Mouse (Mus musculus): Measurements from ENCODE around the gene Nt5c2. TPM values are rescaled to one million over a fixed set of nuclear protein-coding genes. Genes with fewer than 3 reads are reported as not detected.

Gene Nt5c2
- total RNA-seq, 2 experiments from 2014 or later: 107 to 127 TPM

DNA sequence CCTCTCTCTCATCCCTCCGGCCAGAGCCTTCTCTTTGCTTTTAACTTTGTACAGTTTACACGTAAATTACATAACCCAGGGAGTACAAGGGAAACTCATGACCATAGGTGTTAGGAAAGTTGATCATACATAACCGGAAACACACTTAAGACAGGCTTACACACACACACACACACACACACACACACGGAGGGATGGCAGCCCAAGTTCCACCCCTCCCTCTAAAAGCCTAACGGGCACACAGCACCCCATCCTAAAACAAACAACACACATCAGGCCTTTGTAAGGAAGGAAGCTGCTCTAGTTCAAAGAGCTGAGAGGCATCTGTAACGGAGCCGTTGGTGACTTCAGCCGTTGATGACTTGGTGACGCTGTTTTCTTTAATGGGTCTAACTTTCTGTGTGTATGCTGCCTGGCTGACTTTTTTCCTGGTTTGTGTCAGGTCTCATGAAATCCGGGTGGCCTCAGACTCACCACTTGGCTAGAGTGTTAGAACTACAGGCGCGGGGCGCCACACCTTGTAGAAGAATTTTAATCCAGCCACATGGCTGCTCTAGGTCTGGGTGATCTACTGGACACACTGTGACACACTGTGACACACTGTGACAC lies 44.7 kb downstream of the Nt5c2 start:
- intact Hi-C loops (cut with DNase I): no loop called here
- DNase-seq: peak in 1 of 2 experiments; percentile 46

DNA sequence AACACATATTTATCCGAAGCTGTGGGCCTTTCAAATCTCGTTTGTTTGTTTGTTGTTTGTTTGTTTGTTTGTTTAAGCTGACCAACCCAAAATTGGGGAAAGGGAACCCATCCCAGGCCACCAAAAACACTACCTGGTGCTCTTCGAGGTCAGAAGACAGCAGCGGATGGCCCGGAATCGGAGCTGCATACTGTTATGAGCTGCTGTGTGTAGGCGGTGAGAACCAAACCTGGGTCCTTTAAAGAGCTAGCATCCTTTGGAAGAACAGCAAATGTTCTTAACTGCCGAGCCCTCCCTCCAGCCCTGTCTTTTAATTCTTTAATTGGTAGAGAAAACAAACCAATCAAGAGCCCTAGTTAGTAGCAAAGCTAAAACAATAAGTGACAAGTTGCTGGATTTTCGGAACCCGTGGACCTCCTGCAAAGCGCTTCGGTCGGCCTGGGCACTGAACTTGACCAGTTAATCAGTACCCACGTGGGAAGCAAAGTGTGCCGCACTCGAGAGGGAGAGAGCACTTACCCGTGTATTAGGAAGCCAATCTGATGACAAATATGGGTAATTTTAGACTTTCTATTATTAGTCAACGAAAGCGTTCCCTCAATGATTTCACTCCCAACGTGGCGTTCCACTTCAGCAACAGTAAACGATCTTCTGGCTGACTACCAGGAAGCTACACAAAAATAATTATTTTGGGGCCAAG lies 45.5 kb downstream of the Nt5c2 start:
- intact Hi-C loops (cut with DNase I): no loop called here
- peak in 1 of 2 experiments; percentile 61 for DNase-seq

DNA sequence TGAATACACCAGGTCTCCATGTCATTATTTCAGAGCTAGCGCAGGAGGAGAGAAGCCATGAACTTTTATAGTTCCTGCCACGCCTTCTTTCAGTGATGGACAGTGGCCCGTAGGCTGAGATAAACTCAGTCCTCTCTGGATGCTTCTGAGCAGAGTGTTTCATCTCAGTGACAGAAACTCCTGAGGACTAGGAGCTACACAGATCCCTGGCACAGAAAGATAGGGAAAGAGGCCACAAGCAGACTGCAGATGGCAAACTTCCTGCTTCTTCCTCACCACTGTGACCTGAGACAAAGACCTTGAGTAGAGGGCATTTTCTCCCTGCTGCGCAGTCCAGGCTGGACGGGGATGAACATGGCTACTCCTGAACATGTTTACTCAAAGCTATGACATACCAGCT lies 46.1 kb downstream of the Nt5c2 start:
- peak in 1 of 2 experiments; percentile 38 for DNase-seq
- intact Hi-C loops (cut with DNase I): no loop called here

DNA sequence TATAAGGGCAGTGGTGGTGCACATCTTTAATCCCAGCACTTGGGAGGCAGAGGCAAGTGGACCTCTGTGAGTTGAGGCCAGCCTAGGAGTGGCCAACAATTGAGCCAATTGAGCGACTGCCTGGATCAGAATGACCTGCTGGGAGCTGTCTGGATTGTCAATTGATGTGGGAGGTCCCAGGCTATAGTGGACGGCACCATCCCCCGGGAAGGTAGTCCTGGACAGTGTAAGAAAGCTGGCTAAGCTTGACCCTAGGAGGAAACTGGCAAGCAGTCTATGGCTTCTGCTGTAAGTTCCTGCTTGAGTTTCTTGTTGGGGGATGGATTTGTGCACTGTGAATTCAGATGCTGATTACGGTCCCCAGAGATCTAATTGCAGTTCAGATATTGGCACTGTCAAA lies 47.1 kb downstream of the Nt5c2 start:
- DNase-seq: no peak
- intact Hi-C loops (cut with DNase I): no loop called here

DNA sequence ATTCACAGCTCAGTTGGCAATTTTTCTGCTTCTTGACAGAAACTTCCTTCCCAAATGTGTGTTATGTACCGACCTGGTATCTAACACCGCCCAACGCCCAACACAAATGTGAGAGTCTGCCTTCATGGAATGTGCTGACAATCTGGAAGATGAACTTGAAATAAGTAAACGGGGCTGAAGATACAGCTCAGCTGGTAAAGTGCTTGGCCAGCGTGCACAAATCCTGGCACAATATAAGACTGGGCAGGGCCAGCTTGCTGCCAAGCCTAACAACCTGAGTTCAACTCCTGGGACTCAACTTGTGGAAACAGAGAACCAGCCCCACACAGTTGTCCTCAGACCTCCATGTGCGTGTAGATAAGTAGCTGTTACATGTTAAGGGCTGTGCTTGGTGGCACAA lies 48.6 kb downstream of the Nt5c2 start:
- DNase-seq: no peak
- intact Hi-C loops (cut with DNase I): no loop called here

DNA sequence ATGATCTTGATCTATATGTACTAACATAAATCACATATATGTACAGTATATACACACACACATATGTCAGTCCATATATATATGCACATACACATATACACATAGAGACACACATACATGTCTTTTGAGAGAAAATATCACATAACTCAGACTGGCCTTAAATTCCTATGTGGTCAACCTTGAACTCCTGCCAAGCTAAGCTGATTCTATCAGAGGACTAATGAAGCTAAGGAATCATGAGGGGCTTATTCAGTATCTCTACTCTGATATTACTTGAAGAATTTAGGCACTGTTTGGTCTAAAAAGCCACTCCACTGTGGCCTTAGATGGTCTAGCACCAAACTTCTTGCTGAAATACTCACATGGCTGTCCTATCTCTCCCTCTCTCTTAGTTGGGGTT lies 49.5 kb downstream of the Nt5c2 start:
- intact Hi-C loops (cut with DNase I): no loop called here
- no peak for DNase-seq

DNA sequence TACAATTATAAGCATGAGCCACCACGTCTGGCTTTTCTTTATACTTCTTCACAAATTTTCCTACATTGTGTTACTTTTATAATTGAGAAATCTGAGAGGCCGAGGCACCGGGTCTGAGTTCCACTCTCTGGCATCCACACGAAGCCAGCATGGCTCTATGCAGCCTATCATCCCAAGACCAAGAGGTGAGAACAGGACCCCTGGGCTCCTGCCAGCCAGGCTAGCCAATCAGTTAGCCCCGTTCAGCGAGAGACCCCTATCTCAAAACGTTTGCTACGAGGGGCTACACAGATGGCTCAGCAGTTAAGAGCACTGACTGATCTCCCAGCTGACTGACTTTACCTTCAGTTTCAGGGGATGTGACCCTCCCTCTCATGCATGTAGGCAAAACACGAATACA lies 50.6 kb downstream of the Nt5c2 start:
- DNase-seq: no peak
- intact Hi-C loops (cut with DNase I): loop anchor here (5.0 kb wide), 1 partner anchor 37 kb away; no protein-coding TSS in a partner anchor

DNA sequence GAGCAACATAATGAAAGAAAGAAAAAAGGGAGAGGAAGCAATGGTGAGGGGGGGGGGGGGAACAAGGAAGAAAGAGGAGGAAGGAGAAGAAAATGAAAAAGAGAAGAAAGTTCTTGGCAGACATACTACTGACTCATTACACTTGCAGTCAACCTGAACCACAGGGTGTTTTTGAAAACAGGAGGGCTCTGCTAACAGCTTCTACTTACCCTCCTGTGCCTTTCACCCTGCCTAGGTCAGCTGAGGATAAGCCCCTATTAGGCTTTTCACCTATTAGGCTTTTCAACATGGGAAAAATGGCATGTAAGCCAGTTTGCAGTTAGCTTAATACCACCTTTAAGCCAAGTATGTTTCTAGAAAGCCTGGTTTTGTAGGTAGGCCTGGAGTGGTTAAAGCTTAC lies 51.5 kb downstream of the Nt5c2 start:
- intact Hi-C loops (cut with DNase I): loop anchor here (2.0 to 5.0 kb wide), 2 partner anchors 27 to 36 kb away; no protein-coding TSS in a partner anchor

DNA sequence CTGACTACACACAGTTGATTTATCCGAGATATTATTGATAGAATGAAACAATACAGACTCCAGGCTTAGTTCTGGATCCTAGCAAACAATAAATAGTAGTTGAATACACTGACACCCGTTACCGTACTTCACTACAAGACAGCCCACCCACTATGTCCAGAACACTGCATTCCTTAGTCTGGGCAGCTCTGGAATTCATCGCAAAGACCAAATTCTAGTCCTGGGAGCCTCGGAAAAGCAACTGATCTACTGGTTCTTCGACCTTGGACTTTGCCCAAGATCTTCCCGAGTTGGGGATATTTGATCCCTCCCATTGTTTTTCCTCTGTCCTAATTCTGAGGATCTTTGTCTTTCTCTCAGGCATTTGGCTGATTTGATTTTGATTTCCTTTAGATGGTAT lies 52.1 kb downstream of the Nt5c2 start:
- no peak for DNase-seq
- intact Hi-C loops (cut with DNase I): loop anchor here (2.0 to 5.0 kb wide), 2 partner anchors 28 to 36 kb away; no protein-coding TSS in a partner anchor

More for the DNA sequence above, 51.5 kb downstream of the Nt5c2 start:
- no peak for DNase-seq

DNA sequence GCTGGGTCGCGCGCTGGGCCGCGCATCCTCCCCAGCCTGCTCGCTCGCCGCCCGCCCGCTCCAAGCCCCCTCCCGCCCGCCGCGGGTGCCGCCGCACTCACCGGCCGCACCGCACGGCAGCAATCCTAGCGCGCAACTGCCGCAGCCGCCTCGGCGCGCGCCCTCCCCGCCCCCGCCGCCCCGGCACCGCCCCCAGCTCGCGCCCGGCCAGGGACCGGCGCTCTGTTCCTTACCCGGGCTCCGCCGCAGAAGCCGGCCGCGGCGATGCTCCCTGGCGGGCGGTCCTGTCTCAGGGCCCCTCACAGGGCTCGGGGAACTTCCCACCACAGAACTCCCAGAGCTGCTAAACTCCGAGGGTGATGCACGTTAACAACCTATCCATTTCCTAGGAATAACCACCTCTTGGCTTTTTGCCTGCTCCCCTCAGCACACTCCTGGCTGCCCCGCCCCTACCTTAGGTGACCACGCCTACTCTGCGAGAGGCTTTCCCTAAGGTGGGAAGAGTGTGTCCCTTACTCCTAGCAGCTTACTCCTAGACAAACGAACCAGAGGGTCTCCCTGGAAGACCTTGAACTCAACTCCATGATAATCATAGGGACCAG lies 52.7 kb downstream of the Nt5c2 start:
- intact Hi-C loops (cut with DNase I): loop anchor here (2.0 to 5.0 kb wide), 2 partner anchors 29 to 35 kb away; no protein-coding TSS in a partner anchor
- DNase-seq: peak; percentile 82 to 83

DNA sequence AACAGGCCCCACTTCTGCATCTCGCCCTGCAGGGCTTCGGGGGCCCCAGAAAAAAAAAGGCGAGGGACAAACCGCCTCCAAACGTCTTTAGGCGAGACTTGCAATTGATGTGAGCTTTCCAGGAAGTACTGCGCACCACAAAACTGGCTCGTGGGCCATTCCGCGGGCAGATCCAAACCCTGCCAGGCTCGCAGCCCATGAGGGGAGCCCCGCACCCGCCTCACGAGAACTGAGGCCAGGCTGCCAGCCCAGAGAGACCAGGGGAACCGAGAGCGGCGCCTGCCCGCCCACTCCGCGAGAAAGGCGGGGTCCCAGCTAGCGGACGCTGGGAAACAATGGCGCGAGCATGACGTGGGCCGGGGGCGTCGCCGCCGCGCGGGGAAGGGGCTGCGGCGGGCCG lies 53.3 kb downstream of the Nt5c2 start:
- peak; percentile 88 to 90 for DNase-seq
- intact Hi-C loops (cut with DNase I): loop anchor here (2.0 to 5.0 kb wide), 2 partner anchors 29 to 34 kb away; no protein-coding TSS in a partner anchor

DNA sequence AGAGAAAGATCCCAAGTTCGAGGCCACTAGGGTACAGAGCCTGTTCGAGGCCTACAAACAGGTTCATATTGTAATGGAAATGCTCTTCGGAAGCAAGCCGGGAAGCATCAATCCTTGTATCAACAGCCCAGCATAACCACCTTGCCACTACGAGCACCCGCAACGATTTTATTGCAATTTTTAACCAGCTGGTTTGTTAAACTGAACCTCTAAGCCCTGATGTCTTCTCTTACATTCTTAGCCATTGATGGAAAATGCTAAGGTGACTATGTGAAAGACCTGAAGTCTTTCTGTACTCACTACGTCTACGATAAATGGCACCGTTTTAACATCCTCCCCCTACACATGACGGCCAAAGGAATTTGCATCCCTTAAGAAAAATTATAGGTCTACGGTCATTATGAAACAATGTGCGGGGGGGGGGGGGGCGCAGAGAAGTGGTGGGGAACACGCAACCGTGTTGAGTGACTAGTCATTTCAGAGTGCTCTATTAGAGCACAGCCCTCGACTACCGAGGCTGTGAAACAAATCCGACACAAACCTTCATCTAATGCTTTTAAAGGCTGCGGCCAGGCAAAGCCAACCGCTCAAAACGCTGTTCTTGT lies 53.8 kb downstream of the Nt5c2 start:
- peak in 1 of 2 experiments; percentile 32 for DNase-seq
- intact Hi-C loops (cut with DNase I): loop anchor here (5.0 kb wide), 1 partner anchor 34 kb away; no protein-coding TSS in a partner anchor

DNA sequence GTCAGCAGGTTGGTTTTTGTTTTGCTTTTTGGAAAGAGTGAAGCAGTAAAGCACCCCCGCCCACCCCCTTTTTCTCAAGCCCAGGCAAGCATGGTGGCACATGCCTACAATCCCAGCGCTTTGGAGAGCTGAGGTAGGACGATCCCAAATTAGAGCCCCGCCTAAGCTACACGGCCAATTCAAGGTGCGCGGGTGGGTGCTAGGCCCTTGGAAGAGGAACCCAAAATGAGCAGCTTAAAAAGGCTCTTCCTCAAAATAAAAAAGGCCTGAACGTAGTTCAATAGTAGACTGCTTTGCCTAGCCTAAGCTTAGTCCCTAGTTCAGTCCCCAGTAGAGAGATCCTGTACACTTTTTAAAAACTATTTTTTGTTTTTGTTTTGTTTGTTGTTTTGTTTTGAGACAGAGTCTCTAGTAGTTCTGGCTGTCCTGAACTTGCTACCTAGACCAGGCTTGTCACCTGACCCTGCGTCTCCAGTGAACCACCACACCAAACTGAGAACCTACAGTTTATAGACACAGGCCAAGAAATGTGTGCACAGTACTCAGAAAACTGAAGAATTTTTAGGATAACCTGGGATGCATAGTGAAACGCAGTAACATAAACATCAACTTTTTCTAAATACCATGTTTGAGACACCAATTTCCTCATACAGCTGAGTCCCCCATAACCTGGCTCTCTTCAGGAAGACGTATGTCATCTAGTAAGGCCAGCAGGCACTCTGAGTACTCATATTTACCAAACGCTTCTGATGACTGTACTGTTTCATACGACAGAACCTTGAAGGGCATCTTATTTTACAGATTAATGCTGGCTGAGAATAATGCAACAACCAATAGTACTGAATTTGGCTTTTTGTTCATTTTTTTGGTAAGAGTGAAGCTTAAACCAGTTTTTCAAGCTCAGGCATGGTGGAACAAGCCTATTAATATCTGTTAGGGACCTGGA lies 54.6 kb downstream of the Nt5c2 start:
- no peak for DNase-seq
- intact Hi-C loops (cut with DNase I): loop anchor here (5.0 kb wide), 1 partner anchor 33 kb away; no protein-coding TSS in a partner anchor

DNA sequence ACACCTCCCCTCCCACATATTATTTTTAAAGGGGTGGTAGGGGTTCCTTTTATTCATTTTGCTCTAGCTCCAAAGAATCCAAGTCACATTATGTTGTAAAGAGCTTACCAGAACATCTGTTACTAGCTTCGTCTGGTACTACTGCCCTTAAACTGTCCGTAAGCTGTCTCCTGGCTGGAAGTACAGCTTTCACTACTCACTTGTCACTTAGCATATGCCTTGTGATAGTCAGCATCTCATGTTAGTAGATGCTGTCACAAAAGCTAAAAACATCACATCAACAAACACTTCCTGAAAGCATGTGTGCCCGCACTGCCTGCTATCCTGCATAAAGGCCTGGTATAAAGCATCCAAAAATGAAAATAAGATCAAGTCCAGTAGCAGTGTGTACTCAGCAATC lies 55.4 kb downstream of the Nt5c2 start:
- intact Hi-C loops (cut with DNase I): no loop called here

DNA sequence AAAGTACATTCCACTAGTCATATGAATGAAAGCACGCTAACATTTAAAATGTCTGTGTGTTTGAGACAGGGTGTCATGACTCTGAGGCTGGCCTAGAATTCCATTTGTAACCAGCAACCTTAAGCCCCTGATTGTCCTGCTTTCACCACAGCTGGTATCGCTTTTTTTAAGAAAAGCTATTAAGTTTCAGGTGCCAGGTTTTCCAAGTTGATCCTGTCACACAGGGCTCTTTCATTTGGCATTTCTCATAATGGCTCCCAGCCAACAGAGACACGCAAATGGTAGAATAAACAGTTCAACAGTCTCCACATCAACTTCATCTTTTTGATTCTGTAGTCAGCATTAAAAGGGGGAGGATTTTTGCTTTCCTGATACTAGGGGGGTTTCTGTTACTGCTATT lies 56.4 kb downstream of the Nt5c2 start:
- intact Hi-C loops (cut with DNase I): no loop called here

More for the DNA sequence above, 55.4 kb downstream of the Nt5c2 start:
- DNase-seq: no peak

DNA sequence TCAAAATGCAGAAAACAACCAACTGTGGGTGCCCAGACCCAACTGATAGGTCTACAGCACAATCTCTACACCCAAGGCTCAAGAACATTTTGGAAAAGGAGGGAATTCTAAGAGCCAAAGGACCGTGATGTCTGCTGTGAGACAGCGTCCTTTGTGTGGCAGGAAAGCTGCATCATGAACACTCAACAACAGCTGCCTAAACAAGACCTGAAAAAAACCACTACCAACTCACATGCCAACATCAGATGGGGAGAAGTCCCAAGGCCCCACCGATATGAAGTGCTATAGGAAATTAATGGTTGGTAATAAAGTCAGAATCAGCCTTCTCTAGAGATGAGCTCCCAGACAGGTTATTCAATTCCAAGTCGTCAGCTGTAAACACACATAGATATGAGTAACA lies 57.0 kb downstream of the Nt5c2 start:
- intact Hi-C loops (cut with DNase I): no loop called here
- no peak for DNase-seq

More for the DNA sequence above, 56.4 kb downstream of the Nt5c2 start:
- DNase-seq: no peak

DNA sequence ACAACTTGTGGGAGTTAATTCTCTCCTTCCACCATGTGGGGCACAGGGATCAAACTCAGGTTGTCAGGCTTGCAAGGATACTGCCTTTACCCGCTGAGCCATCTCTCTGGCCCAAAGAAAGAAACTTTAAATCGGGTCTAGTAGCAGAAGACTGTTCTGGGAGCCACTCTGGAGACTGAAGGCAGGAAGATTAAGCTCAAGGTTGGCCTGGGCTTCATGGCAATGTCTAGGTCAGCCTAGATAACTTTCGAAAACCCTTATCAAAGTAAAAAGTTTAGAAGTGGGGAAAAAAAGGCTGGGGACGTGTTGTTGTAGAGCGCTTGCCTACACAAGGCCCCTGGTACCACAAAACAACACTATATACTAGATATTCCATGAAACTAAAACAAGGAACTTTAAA lies 58.0 kb downstream of the Nt5c2 start:
- no peak for DNase-seq
- intact Hi-C loops (cut with DNase I): no loop called here

DNA sequence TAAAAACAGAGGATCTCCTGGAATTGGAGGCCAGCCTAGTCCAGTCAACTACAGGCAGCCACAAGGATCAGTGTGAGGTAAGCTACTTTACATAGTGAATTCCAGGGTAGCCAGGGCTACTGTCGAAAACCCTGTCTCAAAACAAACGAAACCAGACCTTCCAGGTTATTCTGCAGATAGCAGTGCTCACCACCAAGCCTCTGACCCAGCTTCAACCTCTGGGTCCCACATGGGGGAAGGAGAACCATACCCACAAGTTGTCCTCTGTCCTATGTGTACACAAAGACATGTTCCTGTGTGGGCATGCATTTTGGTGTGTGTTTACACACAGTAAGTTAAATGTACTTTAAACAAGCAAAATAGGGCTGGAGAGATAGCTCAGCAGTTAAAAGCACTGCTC lies 58.5 kb downstream of the Nt5c2 start:
- intact Hi-C loops (cut with DNase I): no loop called here
- DNase-seq: no peak

DNA sequence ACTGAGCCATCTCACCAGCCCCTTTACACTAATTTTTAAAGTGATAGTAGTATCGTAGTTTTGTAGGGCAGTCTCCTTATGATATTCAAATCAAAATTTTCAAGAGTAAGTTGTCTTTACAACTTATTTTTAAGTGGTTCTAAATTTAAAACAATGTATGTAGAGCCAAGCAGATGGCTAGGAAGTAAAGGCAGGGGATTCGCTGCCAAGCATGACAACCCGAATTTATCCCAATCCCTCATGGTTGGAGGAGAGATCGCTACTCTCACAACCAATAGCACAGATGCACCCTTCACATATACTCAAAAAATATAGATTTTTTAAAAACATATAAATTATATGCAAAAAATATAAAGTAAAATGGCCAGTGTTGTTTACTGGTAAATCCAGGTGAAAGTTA lies 59.3 kb downstream of the Nt5c2 start:
- intact Hi-C loops (cut with DNase I): no loop called here
- DNase-seq: no peak

DNA sequence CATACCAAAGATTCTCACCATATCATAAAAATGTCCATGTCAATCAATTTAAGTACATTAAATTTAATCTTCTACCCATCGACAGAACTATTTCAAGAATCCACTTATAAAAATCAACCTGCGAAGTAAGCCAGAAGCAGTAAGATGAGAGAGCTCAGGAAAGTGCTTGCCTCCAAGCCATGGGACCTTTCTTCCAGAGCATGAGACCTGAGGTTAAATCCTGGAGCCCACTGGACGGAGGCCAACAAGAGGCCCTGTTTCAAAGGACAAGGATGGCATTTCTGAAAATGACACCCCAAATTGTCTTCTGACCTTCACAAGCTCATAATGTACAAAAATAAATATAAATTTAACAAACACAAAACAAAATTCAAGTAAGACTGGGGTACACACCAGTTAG lies 61.4 kb downstream of the Nt5c2 start:
- no peak for DNase-seq
- intact Hi-C loops (cut with DNase I): no loop called here

Measured in heart, postnatal 10 days (tissue).